Mouse (Mus musculus) lung, embryonic 15.5 days (tissue): ENCODE measurements around the gene Ankdd1a. TPM values are rescaled to one million over a fixed set of nuclear protein-coding genes. Genes with fewer than 3 reads are reported as not detected.

ENCODE experiments used
- ATAC-seq: fragments of 200-750 bp; cut with Nextera tagmentation; 2 replicates; pipeline ENCODE4 v1.8.0; 2017; ENCODE audit warnings: moderate number of reproducible peaks, borderline replicate concordance; ENCODE audit not compliant: low FRiP score, low TSS enrichment; ENCODE audit errors: extremely low read depth
- H3K27ac ChIP-seq: fragments of 300-500 bp; sonication (generic); 2 replicates; pipeline ENCODE4 v1.5.1; 2015; ENCODE audit warnings: moderate library complexity, mild to moderate bottlenecking, inconsistent platforms
- H3K27me3 ChIP-seq: fragments of 300-500 bp; sonication (generic); 2 replicates; pipeline ENCODE4 v1.6.1; 2015; ENCODE audit warnings: inconsistent platforms
- H3K36me3 ChIP-seq: fragments of 300-500 bp; sonication (generic); 2 replicates; pipeline ENCODE4 v1.6.1; 2015; ENCODE audit warnings: inconsistent platforms
- H3K4me1 ChIP-seq: fragments of 300-500 bp; sonication (generic); 2 replicates; pipeline ENCODE4 v1.6.1; 2015; ENCODE audit warnings: inconsistent platforms
- H3K4me2 ChIP-seq: fragments of 300-500 bp; sonication (generic); 2 replicates; pipeline ENCODE4 v1.6.1; 2015; ENCODE audit warnings: inconsistent platforms, mild to moderate bottlenecking, moderate library complexity
- H3K4me3 ChIP-seq: fragments of 300-500 bp; sonication (generic); 2 replicates; pipeline ENCODE4 v1.5.1; 2015; ENCODE audit warnings: mild to moderate bottlenecking, inconsistent platforms
- H3K9ac ChIP-seq: fragments of 300-500 bp; sonication (generic); 2 replicates; pipeline ENCODE4 v1.6.1; 2015; ENCODE audit warnings: inconsistent platforms
- H3K9me3 ChIP-seq: fragments of 300-500 bp; sonication (generic); 2 replicates; pipeline ENCODE4 v1.6.1; 2016; ENCODE audit warnings: inconsistent platforms
- WGBS: fragments of 180-500 bp; shearing (Covaris S2); methylation state at CpG from one replicate; pipeline ENCODE4 v1.1.7; 2015; 5-methylcytosine and 5-hydroxymethylcytosine counted together
- polyA plus RNA-seq: library from polyadenylated mRNA; unstranded; fragments of >200 nt; fragmentation: Nextera tagmentation; extraction: Ambion mirVana; gene quantifications from 2 replicates; pipeline ENCODE4 v1.2.1, GENCODE M21; 2015

Ankdd1a gene
- polyA plus RNA-seq, 1 experiment from 2014 or later = not detected

GRCm38 (mm10) chr9:65525445-65526195, 5.6 kb upstream of the Ankdd1a start:
- Histone ChIP-seq H3K9ac (no peak overlapping the region), H3K4me1 (peaks cover 8% of the 10 kb centered on the region), H3K4me3 (no peak overlapping the region), H3K36me3 (no peaks in the 10 kb centered on the region), H3K9me3 (no peaks in the 10 kb centered on the region), H3K27me3 (no peaks in the 10 kb centered on the region), H3K4me2 (no peak overlapping the region), H3K27ac (no peak overlapping the region)
- ATAC-seq = no peak
- 75% methylated on average over 10 of the region's 10 CpGs for WGBS

- H3K36me3 ChIP-seq = no peaks in the 10 kb centered on the region
- H3K9ac ChIP-seq = no peak overlapping the region
- H3K27me3 ChIP-seq = no peaks in the 10 kb centered on the region
- H3K27ac ChIP-seq = no peak overlapping the region
- H3K9me3 ChIP-seq = no peaks in the 10 kb centered on the region
- no peak overlapping the region for H3K4me2 ChIP-seq
- ATAC-seq = peak; percentile 73
- 18% methylated on average over 14 of the region's 14 CpGs for WGBS
- peaks cover 18% of the 10 kb centered on the region for H3K4me1 ChIP-seq
- no peak overlapping the region for H3K4me3 ChIP-seq
These were observed 3.8 kb upstream of the Ankdd1a start for GRCm38 (mm10) chr9:65523611-65524364.

- no peak overlapping the region for H3K27ac ChIP-seq
- peak overlapping the region; percentile 51 for H3K4me2 ChIP-seq
- peak overlapping the region; percentile 18 for H3K4me3 ChIP-seq
- WGBS = 16% methylated on average over 11 of the region's 11 CpGs
- H3K4me1 ChIP-seq = peaks cover 14% of the 10 kb centered on the region
- no peaks in the 10 kb centered on the region for H3K36me3 ChIP-seq
- no peaks in the 10 kb centered on the region for H3K27me3 ChIP-seq
- ATAC-seq = no peak
- no peaks in the 10 kb centered on the region for H3K9me3 ChIP-seq
- no peak overlapping the region for H3K9ac ChIP-seq
These were observed 498 bp upstream of the Ankdd1a start for GRCm38 (mm10) chr9:65520505-65520876.

GRCm38 (mm10) chr9:65514851-65515261, 5.1 kb downstream of the Ankdd1a start:
- WGBS = 46% methylated on average over 3 of the region's 3 CpGs
- Histone ChIP-seq H3K36me3 (no peaks in the 10 kb centered on the region), H3K27me3 (no peaks in the 10 kb centered on the region), H3K4me3 (no peak overlapping the region), H3K9me3 (no peaks in the 10 kb centered on the region), H3K27ac (no peak overlapping the region), H3K4me2 (no peak overlapping the region), H3K9ac (no peak overlapping the region), H3K4me1 (peaks cover 2% of the 10 kb centered on the region)
- ATAC-seq = no peak

GRCm38 (mm10) chr9:65514431-65514830, 5.6 kb downstream of the Ankdd1a start:
- Histone ChIP-seq H3K36me3 (no peaks in the 10 kb centered on the region), H3K9me3 (no peaks in the 10 kb centered on the region), H3K4me1 (no peaks in the 10 kb centered on the region), H3K4me3 (no peak overlapping the region), H3K4me2 (no peak overlapping the region), H3K9ac (no peak overlapping the region), H3K27ac (no peak overlapping the region), H3K27me3 (no peaks in the 10 kb centered on the region)
- 0 out of 2 replicates have a peak, but pooled peaks have one; percentile 9 for ATAC-seq
- 65% methylated on average over 8 of the region's 8 CpGs for WGBS

GRCm38 (mm10) chr9:65512520-65512919, 7.5 kb downstream of the Ankdd1a start:
- H3K36me3 ChIP-seq = no peaks in the 10 kb centered on the region
- WGBS = 71% methylated on average over 3 of the region's 3 CpGs
- ATAC-seq = no peak
- H3K27ac ChIP-seq = no peak overlapping the region
- H3K9me3 ChIP-seq = no peaks in the 10 kb centered on the region
- H3K27me3 ChIP-seq = no peaks in the 10 kb centered on the region
- no peaks in the 10 kb centered on the region for H3K4me1 ChIP-seq
- no peak overlapping the region for H3K4me2 ChIP-seq
- H3K4me3 ChIP-seq = no peak overlapping the region
- no peak overlapping the region for H3K9ac ChIP-seq

GRCm38 (mm10) chr9:65508449-65508848, 11.5 kb downstream of the Ankdd1a start:
- ATAC-seq = no peak
- Histone ChIP-seq H3K4me2 (no peak overlapping the region), H3K9me3 (no peaks in the 10 kb centered on the region), H3K36me3 (no peaks in the 10 kb centered on the region), H3K9ac (no peak overlapping the region), H3K4me1 (peaks cover 3% of the 10 kb centered on the region; the same call in 1 of the 2 replicates), H3K27me3 (no peaks in the 10 kb centered on the region), H3K4me3 (no peak overlapping the region), H3K27ac (no peak overlapping the region)
- WGBS = 31% methylated on average over 7 of the region's 7 CpGs

- ATAC-seq = peak; percentile 75; the same call in 1 of the 2 replicates
- Histone ChIP-seq H3K9me3 (no peaks in the 10 kb centered on the region), H3K9ac (no peak overlapping the region)
These were observed 17.1 kb downstream of the Ankdd1a start for GRCm38 (mm10) chr9:65502721-65503505.

GRCm38 (mm10) chr9:65502146-65502545, 17.8 kb downstream of the Ankdd1a start:
- Histone ChIP-seq H3K9me3 (no peaks in the 10 kb centered on the region), H3K27me3 (no peaks in the 10 kb centered on the region), H3K27ac (no peak overlapping the region), H3K4me3 (no peak overlapping the region), H3K4me1 (peaks cover 20% of the 10 kb centered on the region), H3K9ac (no peak overlapping the region), H3K4me2 (no peak overlapping the region), H3K36me3 (no peaks in the 10 kb centered on the region)
- peak; percentile 41 for ATAC-seq
- WGBS = 45% methylated on average over 8 of the region's 8 CpGs

More at GRCm38 (mm10) chr9:65502721-65503505, 17.1 kb downstream of the Ankdd1a start:
- Histone ChIP-seq H3K4me1 (peaks cover 20% of the 10 kb centered on the region), H3K27me3 (no peaks in the 10 kb centered on the region), H3K36me3 (no peaks in the 10 kb centered on the region), H3K4me3 (no peak overlapping the region), H3K27ac (no peak overlapping the region), H3K4me2 (no peak overlapping the region)
- WGBS = 48% methylated on average over 21 of the region's 21 CpGs

- no peak overlapping the region for H3K27ac ChIP-seq
- no peaks in the 10 kb centered on the region for H3K9me3 ChIP-seq
- ATAC-seq = no peak
- 90% methylated on average over 4 of the region's 4 CpGs for WGBS
- no peaks in the 10 kb centered on the region for H3K36me3 ChIP-seq
- no peaks in the 10 kb centered on the region for H3K27me3 ChIP-seq
- no peak overlapping the region for H3K4me2 ChIP-seq
- H3K4me3 ChIP-seq = no peak overlapping the region
- no peaks in the 10 kb centered on the region for H3K4me1 ChIP-seq
- no peak overlapping the region for H3K9ac ChIP-seq
These were observed 27.1 kb downstream of the Ankdd1a start for GRCm38 (mm10) chr9:65492851-65493250.

GRCm38 (mm10) chr9:65492351-65492750, 27.6 kb downstream of the Ankdd1a start:
- H3K27ac ChIP-seq = no peak overlapping the region
- no peak for ATAC-seq
- WGBS = 82% methylated on average over 2 of the region's 2 CpGs
- H3K9me3 ChIP-seq = no peaks in the 10 kb centered on the region
- H3K4me2 ChIP-seq = no peak overlapping the region
- H3K9ac ChIP-seq = no peak overlapping the region
- H3K27me3 ChIP-seq = no peaks in the 10 kb centered on the region
- no peak overlapping the region for H3K4me3 ChIP-seq
- peaks cover 5% of the 10 kb centered on the region for H3K36me3 ChIP-seq
- no peaks in the 10 kb centered on the region for H3K4me1 ChIP-seq
